Mouse (Mus musculus): Measurements from ENCODE around the gene Tbc1d20. TPM values are rescaled to one million over a fixed set of nuclear protein-coding genes. Genes with fewer than 3 reads are reported as not detected.
"Not testable (repeated sequence)": the region's sequence is repeated elsewhere in the genome, so short reads cannot be mapped to it uniquely, and the experiment has no call there.

The Tbc1d20 gene
- 42.5 and 46.1 TPM in 2 replicates for polyA plus RNA-seq (2016; fragmentation: Nextera tagmentation; extraction: Ambion mirVana)

DNA sequence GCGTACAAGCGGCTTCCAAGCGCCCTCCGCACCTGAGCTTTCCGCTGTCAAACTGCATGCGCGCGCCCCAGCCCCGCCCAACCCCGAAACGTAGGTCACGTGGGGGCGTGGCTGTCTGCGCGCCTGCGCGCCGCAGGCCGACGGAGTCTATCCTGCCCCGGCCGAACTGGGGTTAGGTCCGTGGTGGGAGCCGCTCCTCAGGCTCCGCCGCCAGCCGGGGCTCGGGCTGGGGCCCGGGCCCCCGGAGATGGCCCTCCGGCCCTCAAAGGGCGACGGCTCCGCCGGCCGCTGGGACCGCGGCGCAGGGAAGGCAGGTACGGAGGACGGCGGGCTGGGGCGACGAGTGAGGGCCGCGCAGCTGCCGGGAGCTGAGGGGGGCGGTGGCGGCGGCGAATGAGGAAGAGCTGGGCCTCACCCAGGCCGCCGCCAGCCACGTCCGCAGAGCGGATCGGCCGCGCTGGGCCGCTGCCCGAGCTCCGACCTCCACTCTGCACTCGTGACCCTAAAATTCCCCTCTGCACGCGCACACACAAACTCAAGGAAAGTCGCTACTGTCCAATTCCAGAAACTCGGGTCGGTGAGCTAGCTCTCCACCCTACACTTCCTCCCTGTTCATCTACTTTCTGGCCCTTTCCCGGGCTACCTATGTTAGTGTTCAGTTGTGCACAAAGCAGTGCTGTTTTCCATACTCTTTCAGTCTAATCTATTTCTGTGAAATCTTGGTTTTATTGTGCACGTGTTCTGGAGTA lies at the start of gene Tbc1d20:
TSS of gene Tbc1d20 (plus strand) at position 102 of the 749 bp plus-strand sequence.
- peak; percentile 97 for ATAC-seq (ENCODE audit: insufficient number of reproducible peaks, insufficient read depth, low FRiP score, low TSS enrichment, low read depth)
- Histone ChIP-seq H3K4me1 (replicated peaks) (peaks cover 22% of the 10 kb centered on the region), H3K9me3 (no peaks in the 10 kb centered on the region), H3K36me3 (peaks cover 4% of the 10 kb centered on the region; the same call in 1 of the 2 replicates), H3K4me3 (replicated peaks) (peak within 1 kb of the TSS; percentile 90), H3K27me3 (no peaks in the 10 kb centered on the region), H3K27ac (peak within 1 kb of the TSS; percentile 83), H3K9ac (replicated peaks) (peak within 1 kb of the TSS; percentile 95), H3K4me2 (peak within 1 kb of the TSS; percentile 80)
- under 1% methylated on average over 70 of the region's 70 CpGs for WGBS

- Histone ChIP-seq H3K4me3 (replicated peaks) (no peak overlapping the region), H3K36me3 (peaks cover 31% of the 10 kb centered on the region), H3K27ac (no peak overlapping the region), H3K4me1 (replicated peaks) (no peaks in the 10 kb centered on the region), H3K9ac (replicated peaks) (no peak overlapping the region), H3K4me2 (no peak overlapping the region), H3K27me3 (no peaks in the 10 kb centered on the region), H3K9me3 (no peaks in the 10 kb centered on the region)
- WGBS = 95% methylated on average over 1 of the region's 1 CpGs
- ATAC-seq (ENCODE audit: insufficient number of reproducible peaks, insufficient read depth, low FRiP score, low TSS enrichment, low read depth) = no peak
Observed at GRCm38 (mm10) chr2:152247213-152247612, 46.4 kb upstream of the Tbc1d20 start.

GRCm38 (mm10) chr2:152250511-152250910 lies 43.1 kb upstream of the Tbc1d20 start:
- H3K27ac ChIP-seq = no peak overlapping the region
- peaks cover 46% of the 10 kb centered on the region for H3K36me3 ChIP-seq
- H3K9me3 ChIP-seq = no peaks in the 10 kb centered on the region
- no peaks in the 10 kb centered on the region for H3K4me1 ChIP-seq (replicated peaks)
- no peaks in the 10 kb centered on the region for H3K27me3 ChIP-seq
- H3K4me3 ChIP-seq (replicated peaks) = no peak overlapping the region
- no peak for ATAC-seq (ENCODE audit: insufficient number of reproducible peaks, insufficient read depth, low FRiP score, low TSS enrichment, low read depth)
- no peak overlapping the region for H3K4me2 ChIP-seq
- no peak overlapping the region for H3K9ac ChIP-seq (replicated peaks)
- WGBS = 75% methylated on average over 4 of the region's 4 CpGs

GRCm38 (mm10) chr2:152259739-152260138 lies 33.9 kb upstream of the Tbc1d20 start:
- WGBS = 94% methylated on average over 1 of the region's 1 CpGs
- Histone ChIP-seq H3K4me3 (replicated peaks) (no peak overlapping the region), H3K4me2 (no peak overlapping the region), H3K9me3 (no peaks in the 10 kb centered on the region), H3K36me3 (peaks cover 82% of the 10 kb centered on the region), H3K4me1 (replicated peaks) (no peaks in the 10 kb centered on the region), H3K9ac (replicated peaks) (no peak overlapping the region), H3K27me3 (no peaks in the 10 kb centered on the region), H3K27ac (no peak overlapping the region)
- ATAC-seq (ENCODE audit: insufficient number of reproducible peaks, insufficient read depth, low FRiP score, low TSS enrichment, low read depth) = no peak

DNA sequence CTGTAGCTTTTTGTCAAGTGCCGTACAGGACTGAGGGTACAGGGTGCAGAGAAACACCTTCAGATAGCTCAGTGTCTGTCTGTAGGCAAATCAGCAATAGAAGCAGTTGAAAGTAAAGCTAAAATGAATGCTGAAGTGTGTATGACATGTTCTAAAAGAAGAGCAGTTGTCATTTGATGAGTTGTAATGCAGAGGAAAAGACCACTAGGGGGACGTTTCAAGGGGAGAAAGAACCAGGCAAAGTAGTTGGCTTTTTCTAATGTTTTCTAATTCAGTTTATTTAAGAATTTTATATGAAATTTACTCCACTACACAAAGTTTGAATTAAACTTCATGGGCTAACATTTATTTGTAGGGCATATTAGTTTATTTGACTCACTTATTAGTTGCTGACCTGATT lies 20.0 kb upstream of the Tbc1d20 start:
- 83% methylated on average over 2 of the region's 2 CpGs for WGBS
- Histone ChIP-seq H3K9ac (replicated peaks) (no peak overlapping the region), H3K36me3 (peaks cover 83% of the 10 kb centered on the region), H3K27me3 (no peaks in the 10 kb centered on the region), H3K9me3 (no peaks in the 10 kb centered on the region), H3K4me2 (no peak overlapping the region), H3K27ac (no peak overlapping the region), H3K4me1 (replicated peaks) (no peaks in the 10 kb centered on the region), H3K4me3 (replicated peaks) (no peak overlapping the region)
- ATAC-seq (ENCODE audit: insufficient number of reproducible peaks, insufficient read depth, low FRiP score, low TSS enrichment, low read depth) = no peak

DNA sequence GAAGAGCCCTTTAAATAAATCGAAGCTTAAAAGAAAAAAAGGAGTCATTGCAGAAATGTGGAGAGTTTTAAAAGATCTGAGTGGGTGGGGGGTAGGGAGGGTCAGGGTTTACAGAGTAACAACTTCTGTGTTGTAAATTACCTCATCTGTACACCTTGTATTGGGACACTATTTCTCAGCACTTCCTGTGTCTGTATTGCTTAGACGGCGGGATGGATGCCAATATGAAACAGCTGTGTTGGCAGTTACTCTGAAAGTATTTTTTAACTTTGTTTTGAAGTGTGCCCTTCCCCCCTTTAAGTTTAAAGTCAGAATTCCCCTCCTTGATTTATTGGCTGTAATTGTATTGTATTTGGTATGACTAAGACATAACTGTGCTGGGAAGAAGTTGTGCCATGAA lies 12.2 kb upstream of the Tbc1d20 start:
- Histone ChIP-seq H3K4me1 (replicated peaks) (peaks cover 3% of the 10 kb centered on the region; the same call in 1 of the 2 replicates), H3K36me3 (peaks cover 82% of the 10 kb centered on the region), H3K4me2 (no peak overlapping the region), H3K27ac (no peak overlapping the region), H3K4me3 (replicated peaks) (no peak overlapping the region), H3K27me3 (no peaks in the 10 kb centered on the region), H3K9ac (replicated peaks) (no peak overlapping the region), H3K9me3 (no peaks in the 10 kb centered on the region)
- no peak for ATAC-seq (ENCODE audit: insufficient number of reproducible peaks, insufficient read depth, low FRiP score, low TSS enrichment, low read depth)
- 71% methylated on average over 3 of the region's 3 CpGs for WGBS

GRCm38 (mm10) chr2:152287560-152287959 lies 6.1 kb upstream of the Tbc1d20 start:
- 88% methylated on average over 5 of the region's 5 CpGs for WGBS
- Histone ChIP-seq H3K27me3 (no peaks in the 10 kb centered on the region), H3K4me2 (no peak overlapping the region), H3K36me3 (peaks cover 52% of the 10 kb centered on the region), H3K9ac (replicated peaks) (no peak overlapping the region), H3K4me1 (replicated peaks) (peaks cover 3% of the 10 kb centered on the region; the same call in 1 of the 2 replicates), H3K4me3 (replicated peaks) (no peak overlapping the region), H3K27ac (no peak overlapping the region), H3K9me3 (no peaks in the 10 kb centered on the region)
- ATAC-seq (ENCODE audit: insufficient number of reproducible peaks, insufficient read depth, low FRiP score, low TSS enrichment, low read depth) = no peak

DNA sequence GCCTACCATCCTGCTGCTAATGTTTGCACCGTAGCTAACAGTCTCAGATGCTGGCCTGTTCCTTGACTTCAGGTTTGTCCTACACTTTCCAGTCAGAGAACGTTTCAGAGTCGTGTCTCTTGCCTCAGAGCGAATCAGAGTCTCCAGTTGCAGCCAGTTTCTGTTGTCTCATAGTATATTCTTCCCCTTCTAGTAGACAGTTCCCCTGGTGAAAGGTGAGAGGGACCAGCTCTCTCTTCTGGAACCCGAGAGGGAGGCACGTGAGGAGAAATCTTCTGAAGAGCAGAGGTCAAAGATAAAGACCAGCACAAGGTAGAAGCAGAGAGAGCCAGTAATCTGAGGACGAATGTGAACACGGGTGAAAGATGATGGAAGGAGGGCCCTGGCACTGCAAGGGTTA lies 5.6 kb upstream of the Tbc1d20 start:
- Histone ChIP-seq H3K4me2 (no peak overlapping the region), H3K4me1 (replicated peaks) (peaks cover 5% of the 10 kb centered on the region; the same call in 1 of the 2 replicates), H3K27me3 (no peaks in the 10 kb centered on the region), H3K9ac (replicated peaks) (no peak overlapping the region), H3K4me3 (replicated peaks) (no peak overlapping the region), H3K36me3 (peaks cover 47% of the 10 kb centered on the region), H3K27ac (no peak overlapping the region), H3K9me3 (no peaks in the 10 kb centered on the region)
- WGBS = 82% methylated on average over 8 of the region's 8 CpGs
- no peak for ATAC-seq (ENCODE audit: insufficient number of reproducible peaks, insufficient read depth, low FRiP score, low TSS enrichment, low read depth)

DNA sequence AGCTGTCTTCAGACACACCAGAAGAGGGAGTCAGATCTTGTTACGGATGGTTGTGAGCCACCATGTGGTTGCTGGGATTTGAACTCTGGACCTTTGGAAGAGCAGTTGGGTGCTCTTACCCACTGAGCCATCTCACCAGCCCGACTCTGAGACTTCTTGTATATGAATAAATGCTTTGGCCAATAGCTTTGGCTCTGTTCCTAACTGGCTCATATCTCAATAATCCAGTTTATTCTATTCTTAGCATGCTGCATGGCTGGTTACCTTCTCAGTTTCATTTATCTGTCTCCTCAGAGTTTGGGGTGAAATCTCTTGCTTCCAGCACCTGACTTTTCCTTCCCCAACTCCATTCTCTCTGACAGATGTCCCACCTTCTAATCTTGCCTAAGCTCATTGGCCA lies 4.0 kb upstream of the Tbc1d20 start:
- not testable (repeated sequence) for H3K9ac ChIP-seq (replicated peaks); H3K4me3 ChIP-seq (replicated peaks); H3K9me3 ChIP-seq; H3K27me3 ChIP-seq; ATAC-seq (ENCODE audit: insufficient number of reproducible peaks, insufficient read depth, low FRiP score, low TSS enrichment, low read depth); H3K27ac ChIP-seq; H3K4me2 ChIP-seq
- peaks cover 12% of the 10 kb centered on the region for H3K4me1 ChIP-seq (replicated peaks)
- H3K36me3 ChIP-seq = peaks cover 31% of the 10 kb centered on the region
- 95% methylated on average over 2 of the region's 2 CpGs for WGBS

GRCm38 (mm10) chr2:152292475-152292874 lies 1.2 kb upstream of the Tbc1d20 start:
- no peak for ATAC-seq (ENCODE audit: insufficient number of reproducible peaks, insufficient read depth, low FRiP score, low TSS enrichment, low read depth)
- Histone ChIP-seq H3K4me3 (replicated peaks) (no peak overlapping the region), H3K27ac (no peak overlapping the region), H3K9me3 (no peaks in the 10 kb centered on the region), H3K4me1 (replicated peaks) (peaks cover 22% of the 10 kb centered on the region), H3K9ac (replicated peaks) (no peak overlapping the region), H3K4me2 (no peak overlapping the region), H3K36me3 (peaks cover 9% of the 10 kb centered on the region; the same call in 1 of the 2 replicates), H3K27me3 (no peaks in the 10 kb centered on the region)
- 74% methylated on average over 2 of the region's 2 CpGs for WGBS

DNA sequence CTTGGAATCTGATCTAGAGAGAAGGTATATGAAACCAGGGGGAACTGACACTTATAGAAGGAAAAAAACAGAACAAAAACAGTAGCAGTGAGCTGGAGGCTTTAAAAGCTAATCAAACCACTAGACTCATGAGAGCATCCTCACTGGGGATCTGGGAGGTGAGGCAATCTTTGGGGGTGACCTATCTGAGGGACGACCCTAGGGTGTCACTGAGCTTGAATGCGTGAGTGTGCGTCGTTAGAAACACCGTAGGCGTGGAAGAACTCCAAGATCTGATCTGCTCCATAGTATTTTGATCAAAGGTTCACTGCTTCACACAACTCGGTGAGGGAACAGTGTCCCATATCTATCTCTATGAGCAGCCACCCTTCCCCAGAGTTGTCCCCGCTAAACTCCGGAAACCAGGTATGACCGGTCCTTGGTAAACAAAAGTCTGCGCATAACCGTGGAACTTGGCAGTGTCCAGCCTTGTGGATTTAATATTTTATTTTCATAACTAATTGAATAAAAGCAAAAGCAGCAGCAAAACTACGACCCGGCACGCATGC lies 375 bp upstream of the Tbc1d20 start:
- peaks cover 4% of the 10 kb centered on the region; the same call in 1 of the 2 replicates for H3K36me3 ChIP-seq
- H3K4me2 ChIP-seq = peak overlapping the region; percentile 80
- 2% methylated on average over 15 of the region's 15 CpGs for WGBS
- peak; percentile 58 for ATAC-seq (ENCODE audit: insufficient number of reproducible peaks, insufficient read depth, low FRiP score, low TSS enrichment, low read depth)
- no peaks in the 10 kb centered on the region for H3K9me3 ChIP-seq
- H3K4me3 ChIP-seq (replicated peaks) = peak overlapping the region; percentile 90
- H3K27ac ChIP-seq = no peak overlapping the region
- H3K4me1 ChIP-seq (replicated peaks) = peaks cover 22% of the 10 kb centered on the region
- H3K27me3 ChIP-seq = no peaks in the 10 kb centered on the region
- H3K9ac ChIP-seq (replicated peaks) = peak overlapping the region; percentile 95
